Mouse (Mus musculus) MEL-GATA-1-ER (cell line): ENCODE measurements around the gene Mog.
"Not testable (repeated sequence)": the region's sequence is repeated elsewhere in the genome, so short reads cannot be mapped to it uniquely, and the experiment has no call there.

Experiments
- DNase-seq: peaks from one replicate; pipeline ENCODE4 v3.0.0-alpha.2; 2012; ENCODE audit warnings: low read depth; ENCODE audit errors: extremely low read depth

Mog gene

DNA sequence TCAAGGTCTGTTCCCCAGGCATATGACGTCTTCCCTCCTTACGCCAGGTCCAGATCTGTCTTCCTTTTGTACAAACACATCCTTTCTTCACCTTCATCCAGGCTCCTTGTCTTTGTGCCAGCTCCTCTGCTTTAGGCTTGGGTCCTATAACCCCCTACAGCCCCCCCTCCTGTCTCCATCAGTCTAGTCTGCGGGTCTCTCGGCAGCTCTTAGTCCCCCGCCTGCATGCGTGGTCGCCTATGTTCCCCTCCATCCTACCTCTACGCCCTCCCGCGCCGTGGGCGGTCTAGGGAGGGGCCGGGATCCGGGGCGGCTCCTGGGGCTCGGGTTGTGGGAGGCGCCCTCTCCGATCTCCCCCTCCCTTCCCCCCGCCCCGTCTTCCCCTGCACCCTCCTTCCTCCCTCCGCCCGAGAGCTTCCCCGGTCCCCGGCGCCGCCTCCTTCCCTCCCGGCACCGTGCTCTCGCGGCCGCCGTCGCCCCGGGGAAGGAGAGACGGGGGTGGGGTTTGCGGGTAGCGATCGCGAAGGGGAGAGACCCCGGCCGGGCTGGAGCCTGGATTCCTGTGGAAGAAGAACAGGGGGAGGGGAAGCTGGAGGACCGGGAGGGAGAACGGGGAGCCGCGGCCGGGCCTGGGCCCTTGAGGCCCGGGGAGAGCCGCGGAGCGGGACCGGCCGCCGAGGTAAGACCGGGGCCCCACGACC lies 22.6 kb upstream of the Mog start, which contains the start of gene Gabbr1:
TSS of gene Gabbr1 (plus strand) at position 356 of the 701 bp plus-strand sequence.
- peak; percentile 41 for DNase-seq

DNA sequence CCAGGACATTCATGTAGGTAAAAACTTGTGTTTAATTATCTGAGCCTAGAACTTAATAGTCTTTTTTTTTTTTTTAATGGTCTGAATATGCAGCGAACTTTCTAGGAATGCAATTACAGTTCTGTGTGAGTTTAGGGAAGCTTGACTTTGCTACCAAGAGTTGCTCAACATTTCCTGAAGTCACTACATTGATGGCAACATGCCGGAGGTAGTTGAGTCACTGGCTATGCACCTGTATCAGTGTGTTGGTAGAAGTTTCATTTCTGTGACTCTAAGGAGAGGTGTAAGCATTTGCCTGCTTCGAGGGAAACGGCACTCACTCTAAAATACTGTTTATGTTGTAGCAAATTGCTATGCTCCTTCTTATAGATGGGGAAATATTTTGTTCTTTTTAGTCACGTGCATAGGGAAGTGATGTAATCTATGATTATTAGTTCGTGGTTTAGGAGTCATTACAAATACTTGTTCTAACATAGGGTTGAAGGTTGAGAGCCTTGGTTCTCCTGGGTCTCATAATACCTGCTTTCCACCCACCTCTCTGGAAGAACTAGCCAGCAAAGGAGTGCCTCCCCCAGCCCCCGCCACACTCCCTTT lies 21.6 kb upstream of the Mog start:
- no peak for DNase-seq

DNA sequence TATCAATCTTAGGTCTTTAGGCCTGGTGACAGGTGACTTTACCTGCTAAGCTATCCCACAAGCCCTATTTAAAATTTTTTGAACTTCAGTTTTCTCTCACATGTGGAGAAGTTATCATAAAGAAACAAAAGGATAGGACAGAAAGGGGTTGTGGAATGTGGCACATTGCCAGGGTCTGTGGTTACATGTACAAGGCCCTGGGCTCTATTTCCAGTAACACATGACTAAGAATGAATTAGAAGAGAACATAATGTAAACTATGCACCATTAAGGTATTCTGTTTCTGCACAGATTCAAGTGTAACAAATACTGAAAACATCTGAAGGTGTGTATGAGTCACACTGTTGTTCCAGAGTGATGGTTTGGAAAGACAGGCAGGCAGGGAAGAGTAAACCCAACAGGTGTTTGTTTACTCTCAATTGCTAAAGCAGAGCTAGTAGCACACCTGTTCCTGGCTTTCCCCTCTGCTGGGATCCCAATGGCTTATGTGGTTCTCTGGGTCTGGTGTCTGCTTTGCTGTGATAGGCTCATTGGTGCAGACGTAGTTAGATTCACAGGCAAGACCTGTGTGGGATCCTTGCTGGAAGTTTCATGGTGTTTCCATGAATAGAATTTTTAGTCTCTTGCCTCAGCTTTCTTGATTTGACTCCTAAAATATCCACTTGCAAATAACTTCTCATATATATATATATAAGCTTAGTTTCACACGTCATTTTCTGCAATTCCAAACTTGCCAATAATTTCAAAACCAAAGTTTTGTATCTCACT lies 16.1 kb upstream of the Mog start:
- DNase-seq = no peak

DNA sequence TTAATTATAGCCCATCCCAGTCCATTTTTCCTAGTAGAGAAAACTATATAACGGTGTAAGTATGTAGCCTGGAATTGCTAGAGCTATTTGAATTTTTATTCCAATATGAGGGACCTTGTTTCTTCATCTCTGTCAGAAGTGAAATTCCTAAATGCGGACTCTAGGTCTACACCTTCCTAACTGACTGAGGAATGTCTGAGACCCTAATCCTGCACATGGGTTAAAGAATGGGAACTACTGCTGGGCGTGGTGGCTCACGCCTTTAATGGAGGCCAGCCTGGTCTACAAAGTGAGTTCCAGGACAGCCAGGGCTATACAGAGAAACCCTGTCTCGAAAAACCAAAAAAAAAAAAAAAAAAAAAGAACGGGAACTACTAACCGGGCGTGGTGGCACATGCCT lies 6.0 kb upstream of the Mog start:
- DNase-seq = no peak

DNA sequence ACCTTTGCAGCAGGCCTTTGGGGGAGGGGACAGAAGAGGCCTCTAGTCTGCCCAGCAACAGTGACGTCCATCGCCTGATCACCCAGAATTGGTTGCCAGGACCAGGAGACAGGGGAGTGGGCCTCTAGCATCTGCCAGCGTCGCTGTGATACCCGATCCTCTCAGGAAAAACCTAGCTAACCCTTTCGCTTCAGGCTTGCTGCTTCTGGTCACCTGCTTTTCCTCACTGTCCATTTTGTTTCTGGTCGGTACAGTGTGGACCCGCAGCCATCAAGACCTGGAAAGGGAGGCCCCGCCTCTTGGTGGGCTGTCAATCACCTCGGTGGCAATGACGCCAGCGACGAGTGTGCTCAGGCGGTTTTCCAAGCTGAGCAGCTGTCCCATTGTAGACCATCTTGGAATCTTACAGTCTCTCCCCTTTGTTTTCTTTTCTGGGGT lies 5.5 kb upstream of the Mog start:
- DNase-seq = peak; percentile 76

DNA sequence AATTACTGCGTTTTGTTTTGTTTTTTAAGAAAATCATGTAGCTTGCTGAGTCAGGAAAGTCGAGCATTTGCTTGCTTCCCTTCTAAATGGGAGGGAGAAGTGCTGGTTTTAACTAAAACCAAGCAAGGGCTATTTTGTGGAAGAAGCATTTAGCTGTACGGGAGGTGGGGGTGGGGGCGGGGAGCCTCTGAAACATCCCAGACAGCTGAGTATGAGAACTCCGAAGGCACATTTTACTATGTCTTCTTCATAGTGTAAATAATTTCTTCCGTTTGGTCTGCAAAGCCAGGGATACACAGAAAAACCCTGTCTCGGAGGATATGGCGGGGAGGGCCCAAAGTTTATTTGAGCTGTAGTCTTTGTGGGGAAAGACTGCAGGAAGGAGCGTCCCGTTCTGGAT lies 5.0 kb upstream of the Mog start:
- DNase-seq = no peak

DNA sequence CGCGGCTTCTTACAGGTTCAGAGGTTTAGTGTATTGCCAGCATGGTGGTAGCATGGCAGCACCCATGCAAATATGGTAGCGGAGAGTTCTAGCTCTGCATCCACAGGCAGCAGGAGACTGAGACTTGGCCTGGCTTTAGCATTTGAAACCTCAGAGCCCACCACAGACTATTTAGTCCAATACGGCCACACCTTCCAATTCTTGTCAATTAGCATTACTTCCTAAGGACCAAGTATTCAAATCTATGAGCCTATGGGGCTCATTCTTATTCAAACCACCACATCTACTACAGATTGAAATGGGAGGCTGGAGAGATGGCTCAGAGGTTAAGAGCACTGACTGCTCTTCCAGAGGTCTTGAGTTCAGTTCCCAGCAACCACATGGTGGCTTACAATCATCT lies 4.3 kb upstream of the Mog start:
- no peak for DNase-seq

DNA sequence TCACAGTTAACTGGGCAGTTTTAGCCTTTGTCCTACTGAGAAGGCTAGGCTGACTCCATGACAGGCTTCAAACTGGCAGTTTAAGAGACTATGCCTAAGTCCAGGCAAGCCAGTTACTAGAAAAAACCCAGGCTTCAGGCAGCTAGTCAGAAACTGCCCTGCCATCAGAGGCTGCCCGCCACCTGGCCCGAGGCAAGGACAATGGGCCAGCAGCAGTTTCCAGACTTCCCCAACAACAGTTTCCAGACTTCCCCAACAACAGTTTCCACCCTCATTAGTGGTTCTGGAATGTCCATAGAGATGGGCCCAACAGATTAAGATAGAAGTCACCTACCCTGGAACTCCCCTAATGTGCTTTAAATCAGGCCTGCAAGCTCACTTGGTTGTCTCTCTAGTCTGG lies 3.2 kb upstream of the Mog start:
- no peak for DNase-seq

DNA sequence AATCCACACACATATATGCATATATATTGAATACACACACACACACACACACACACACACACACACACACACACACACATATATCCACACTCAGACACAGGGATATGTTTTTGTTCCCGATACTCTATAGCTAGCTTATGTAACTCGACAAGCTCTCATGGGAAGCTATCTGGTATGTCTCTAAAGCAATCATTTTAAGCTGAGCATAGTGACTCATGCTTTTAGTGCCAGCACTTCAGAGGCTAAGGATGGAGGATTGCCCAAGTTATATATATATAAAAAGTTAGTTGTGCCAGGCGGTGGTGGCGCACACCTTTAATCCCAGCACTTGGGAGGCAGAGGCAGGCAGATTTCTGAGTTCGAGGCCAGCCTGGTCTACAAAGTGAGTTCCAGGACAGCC lies 4.0 kb downstream of the Mog start:
- not testable (repeated sequence) for DNase-seq

DNA sequence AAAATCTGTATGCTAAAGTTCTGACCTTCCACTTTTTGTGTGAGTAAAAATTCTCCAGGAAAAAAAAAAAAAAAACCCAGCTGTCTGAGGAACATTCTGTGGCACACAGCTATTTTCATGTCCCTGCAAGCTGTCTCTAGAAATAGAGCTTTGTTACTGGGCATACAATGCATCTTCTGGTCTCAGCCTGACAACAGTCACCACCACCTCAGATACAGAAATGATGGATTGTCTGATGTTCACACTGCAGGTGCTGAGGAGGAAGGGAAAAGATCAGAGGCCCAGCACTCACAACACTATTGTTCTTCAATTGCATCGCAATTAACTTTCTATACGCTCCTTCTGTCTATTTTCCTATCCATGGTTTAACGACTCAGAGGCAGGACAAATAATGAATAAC lies 4.9 kb downstream of the Mog start:
- no peak for DNase-seq

DNA sequence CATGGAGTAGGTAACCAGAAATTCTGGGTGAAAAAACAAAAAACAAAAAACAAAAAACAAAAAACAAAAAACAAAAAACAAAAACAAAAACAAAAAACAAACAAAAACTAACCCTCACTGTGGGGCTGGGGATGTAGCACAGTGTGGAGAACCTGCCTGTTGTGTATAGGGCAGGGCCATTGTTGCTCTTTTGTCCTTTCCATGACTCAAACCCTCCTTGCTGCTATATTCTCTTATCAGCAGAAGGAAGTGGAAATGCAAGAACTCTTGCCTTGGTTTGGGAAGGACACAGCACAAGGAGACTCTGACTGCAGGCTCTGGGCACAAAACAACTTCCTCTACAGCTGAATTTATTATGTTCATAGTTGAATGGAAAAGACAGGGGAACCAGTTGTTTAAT lies 6.9 kb downstream of the Mog start:
- DNase-seq = no peak

DNA sequence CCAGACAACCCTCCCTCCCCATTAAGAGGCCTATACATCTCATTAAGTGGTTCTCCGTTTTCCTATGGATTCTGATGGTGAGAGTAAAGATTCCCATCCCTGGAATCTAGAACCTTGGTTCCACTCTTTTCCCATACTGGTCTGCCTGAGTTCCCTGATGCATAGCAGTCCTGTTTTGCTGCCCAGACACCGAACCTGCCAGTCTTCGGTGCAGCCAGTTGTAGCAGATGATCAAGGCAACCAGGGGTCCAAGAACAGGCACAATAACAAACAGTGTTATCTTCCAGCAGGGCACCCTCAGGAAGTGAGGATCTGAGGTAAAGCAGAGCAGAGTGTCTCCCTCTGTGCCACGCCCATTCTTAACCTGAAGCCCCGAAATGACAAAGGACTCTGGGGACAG lies 11.1 kb downstream of the Mog start:
- DNase-seq = no peak

DNA sequence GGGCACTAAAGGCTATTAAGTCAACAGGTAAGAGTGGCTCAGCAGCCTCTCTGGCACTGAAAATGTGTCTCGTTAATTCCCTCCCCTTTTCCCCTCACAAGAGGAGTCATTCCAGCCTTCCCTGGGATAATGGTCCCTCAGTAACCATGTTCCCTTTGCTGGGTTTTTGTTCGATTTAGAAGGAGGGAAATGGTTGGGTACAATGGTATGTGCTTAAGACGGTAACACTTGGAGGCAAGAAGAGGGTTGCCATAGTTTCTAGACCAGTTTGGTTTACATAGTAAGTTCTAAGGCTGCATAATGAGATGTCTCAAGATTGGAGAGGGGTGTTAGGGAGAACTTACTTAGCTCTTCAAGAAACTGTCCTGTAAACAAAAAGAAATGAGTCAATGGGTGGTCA lies 11.5 kb downstream of the Mog start:
- no peak for DNase-seq

DNA sequence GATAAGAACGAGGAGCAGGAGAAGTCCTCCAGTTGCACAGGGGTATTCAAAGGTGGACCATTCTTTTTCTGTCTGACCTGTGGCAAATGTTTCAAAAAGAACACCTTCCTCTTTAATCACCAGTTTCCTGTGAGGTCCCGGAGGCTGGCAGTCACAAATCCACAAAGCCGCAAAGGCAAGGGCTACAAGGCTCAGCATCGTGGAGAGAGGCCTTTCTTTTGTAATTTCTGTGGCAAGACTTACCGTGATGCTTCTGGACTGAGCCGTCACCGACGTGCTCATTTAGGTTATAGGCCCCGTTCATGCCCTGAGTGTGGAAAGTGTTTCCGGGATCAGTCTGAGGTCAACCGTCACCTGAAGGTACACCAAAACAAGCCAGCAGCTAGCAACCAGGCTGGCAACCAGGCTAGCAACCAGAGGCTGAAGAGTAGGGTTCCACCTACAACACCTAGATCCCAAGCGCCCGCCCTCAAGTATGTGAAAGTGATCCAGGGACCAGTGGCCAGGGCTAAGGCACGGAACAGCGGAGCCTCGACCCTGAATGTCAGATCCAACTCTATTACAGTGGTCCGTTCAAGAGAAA lies 13.6 kb downstream of the Mog start:
- DNase-seq = no peak

DNA sequence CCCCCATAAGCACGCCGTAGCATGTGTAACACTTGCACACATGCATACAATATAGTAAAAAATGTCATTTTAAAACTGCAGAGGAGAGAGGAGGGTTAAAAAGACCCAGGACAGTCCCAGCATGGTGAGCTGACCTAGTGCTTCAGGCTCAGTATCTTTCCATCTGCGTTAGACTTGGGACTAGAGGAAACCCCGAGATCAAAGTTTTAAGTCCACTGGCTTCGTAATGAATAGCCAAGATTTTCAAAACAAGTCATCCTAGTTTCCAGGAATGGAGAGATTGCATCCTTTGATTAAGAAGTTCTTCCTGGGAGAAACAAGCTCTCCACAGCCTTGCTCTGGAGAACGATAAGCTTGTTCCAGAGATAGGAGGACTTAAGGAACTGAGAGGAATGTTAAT lies 15.0 kb downstream of the Mog start:
- DNase-seq = no peak

DNA sequence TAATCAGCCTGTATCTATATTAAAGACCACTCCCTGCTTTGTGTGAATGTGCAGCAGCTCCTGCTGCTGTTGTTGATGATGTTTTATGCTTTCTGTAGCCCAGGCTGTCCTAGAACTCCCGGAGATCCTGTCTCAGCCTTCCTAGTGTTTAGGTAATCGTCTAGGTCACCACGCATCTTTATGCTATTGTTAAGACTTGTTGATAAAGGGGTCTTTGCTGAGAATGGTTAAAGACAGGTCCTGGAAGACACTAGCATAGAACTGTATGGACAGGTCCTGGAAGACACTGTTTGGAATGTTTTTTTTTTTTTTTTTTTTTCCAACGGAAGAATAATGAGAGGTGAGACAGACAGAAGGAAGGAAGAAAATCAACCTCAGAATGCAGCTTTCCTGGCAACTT lies 19.8 kb downstream of the Mog start:
- DNase-seq = no peak

DNA sequence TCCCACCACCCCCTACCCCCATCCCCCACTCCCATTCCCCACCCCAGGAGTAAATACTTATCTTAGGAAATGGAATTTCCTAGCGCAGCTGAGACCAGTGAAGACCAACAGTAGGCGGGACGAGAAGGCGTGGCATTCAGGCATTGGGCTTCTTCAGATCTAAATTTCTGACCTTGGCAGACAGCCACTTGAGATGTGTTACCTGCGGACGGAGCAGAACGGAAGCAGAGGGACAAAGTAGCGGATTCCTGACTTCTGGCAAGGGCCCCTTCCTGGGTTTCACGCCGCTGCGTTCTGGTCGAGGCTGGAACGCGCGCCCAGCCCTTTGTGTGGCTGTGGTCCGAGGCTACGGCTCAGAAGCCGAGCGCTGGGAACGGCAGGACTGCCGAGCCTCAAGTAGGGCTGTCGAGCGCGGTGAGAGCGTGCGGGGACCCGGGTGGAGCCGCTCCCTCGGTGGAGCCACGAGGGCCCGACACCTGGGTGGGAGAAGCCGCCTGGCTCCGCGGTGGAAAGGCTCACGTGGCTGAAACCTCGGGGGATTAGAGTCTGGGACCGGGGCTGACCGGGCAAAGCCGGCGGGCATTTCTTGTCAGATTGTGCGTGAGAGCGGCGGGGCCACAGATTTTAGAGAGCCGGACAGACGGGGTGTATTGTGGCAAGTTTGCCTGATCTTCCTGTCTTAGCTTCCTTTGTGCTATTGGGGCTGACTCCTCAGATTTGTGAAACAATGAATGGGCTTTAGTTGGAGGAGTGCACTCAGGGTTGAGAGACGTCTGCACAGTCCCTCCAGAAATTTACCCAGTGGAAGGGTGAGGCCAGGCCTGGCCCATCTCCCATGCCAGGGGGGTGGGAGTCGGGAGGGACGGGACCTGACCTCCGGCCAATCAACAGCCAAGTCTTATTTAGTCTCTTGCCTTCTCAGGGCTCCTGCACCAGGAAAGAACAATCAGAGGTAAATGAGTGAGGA lies 20.6 kb downstream of the Mog start:
- DNase-seq = no peak

DNA sequence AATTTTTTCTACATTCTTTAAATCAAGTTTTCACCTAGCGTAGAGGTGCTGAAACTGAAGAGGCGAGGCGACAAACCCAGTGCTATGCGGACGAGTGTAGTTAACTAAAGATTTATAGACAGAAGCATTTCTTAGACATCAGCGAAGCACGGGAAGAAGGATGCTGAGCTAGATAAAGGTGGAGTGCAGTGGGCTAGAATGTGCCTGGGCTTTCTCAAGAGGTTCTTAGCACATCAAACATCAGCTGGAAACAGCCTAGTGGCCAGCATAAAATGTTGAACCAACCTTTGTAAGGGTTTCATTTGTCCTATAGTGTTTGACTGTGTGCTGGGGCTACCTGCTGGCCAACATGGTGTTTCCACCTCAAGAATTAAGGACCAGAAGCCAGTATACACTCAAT lies 22.3 kb downstream of the Mog start, which contains the start of gene Zfp57:
TSS of gene Zfp57 (plus strand) at position 301 of the 400 bp plus-strand sequence.
- no peak for DNase-seq

DNA sequence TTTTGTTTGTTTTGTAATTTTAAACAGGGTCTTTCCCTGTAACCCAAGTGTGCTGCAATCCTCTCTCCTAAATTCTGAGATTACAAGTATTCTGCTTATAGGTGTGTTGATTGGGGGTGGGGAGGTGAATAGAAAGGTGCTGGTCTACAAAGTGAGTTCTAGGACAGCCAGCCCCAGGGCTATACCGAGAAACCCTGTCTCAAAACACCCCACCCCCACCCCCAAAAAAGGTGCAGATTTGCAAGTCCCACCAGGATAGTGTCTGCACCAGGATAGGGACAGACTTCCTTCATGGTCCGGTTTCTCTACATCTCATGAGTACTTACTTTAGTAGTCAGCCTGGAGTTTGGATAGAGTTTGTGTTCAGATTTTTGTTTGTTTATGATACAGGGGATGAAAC lies 24.7 kb downstream of the Mog start:
- DNase-seq = no peak

DNA sequence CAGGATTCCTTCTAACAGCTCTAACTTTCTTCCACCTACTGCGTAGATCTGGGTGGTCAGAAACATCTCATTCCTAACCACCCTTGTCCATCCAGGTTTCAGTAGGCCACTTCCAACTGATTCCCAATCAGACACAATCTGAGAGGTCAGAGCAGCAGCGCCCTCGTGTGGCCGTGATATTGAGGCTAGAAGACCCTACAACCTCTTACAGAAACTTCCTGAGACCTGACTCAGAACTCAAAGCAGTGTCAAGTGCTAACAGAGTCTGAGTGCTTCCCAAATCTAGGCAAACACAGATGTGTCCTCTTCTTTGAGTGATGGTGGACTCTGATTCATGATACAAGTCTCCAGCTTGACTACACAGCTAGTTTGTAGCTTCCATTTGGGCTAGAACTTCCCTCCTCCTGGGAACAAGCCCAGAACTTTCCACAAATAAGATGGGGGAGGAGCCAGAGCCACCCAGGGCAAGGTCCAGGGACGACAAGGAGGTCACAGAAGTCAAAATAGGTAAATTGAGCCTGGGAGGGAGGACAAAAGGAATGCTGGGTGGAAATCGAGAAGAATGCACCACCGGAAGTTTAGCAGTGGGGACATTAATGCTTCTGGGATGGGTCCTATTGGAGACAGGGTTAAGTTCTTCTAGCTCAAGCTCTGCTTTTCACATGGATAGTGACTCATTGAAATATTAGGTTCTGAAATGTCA lies 26.0 kb downstream of the Mog start:
- DNase-seq = peak; percentile 43
